Mouse (Mus musculus): ENCODE results near the gene Tstd3. TPM values are rescaled to one million over a fixed set of nuclear protein-coding genes. Genes with fewer than 3 reads are reported as not detected.
A peak's percentile ranks its signal among the peaks of the same experiment; 100 is the strongest.

Tstd3 gene
- polyA plus RNA-seq (2015; fragmentation: Nextera tagmentation; extraction: Ambion mirVana): 10.8 and 14.0 TPM in 2 replicates

DNA sequence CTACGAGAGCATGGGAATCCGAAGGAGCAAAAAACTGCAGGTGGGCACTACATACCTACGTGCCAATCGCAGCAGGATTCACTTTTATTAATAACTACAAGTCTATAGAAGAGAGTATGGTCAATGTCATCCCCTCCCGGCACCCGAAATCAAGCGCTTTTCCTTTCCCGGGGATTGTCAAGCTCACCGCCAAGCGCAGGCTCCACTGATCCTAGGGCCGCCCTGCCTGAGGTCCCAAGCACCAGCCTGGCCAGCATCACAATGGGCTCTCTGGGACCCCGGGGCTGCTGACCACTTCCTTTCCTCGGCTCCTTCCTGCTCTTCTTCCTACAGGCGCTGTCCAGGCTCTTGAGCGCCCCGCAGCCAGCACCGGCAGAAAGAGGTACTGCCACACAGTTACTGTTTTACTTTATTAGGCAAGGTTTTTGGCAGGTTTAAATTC, at the start of gene Tstd3, which contains the start of gene Usp45:
Gene Tstd3 (minus strand): TSS at position 350 of the 442 bp plus-strand sequence.
Gene Usp45 (plus strand): TSS at position 294 of the 442 bp plus-strand sequence.
- H3K4me3 ChIP-seq (replicated peaks; ENCODE audit: low read depth, low read length): peak within 1 kb of the TSS; percentile 67
- H3K36me3 ChIP-seq (ENCODE audit: insufficient read depth, low read length): no peaks in the 10 kb centered on the region
- no peak within 1 kb of the TSS for H3K27ac ChIP-seq
- TF ChIP-seq CTCF (IDR thresholded peaks at IDR 0.05; ENCODE audit: low read depth): peak; percentile 82
- peak within 1 kb of the TSS; percentile 48 for H3K9ac ChIP-seq (ENCODE audit: low read depth, low read length)
- WGBS: under 1% methylated on average over 17 of the region's 17 CpGs
- no peaks in the 10 kb centered on the region for H3K9me3 ChIP-seq (replicated peaks; ENCODE audit: low read length)
- peak; percentile 95 for DNase-seq (ENCODE audit: low spot score)
- H3K4me1 ChIP-seq (replicated peaks; ENCODE audit: insufficient read depth, low read length): no peaks in the 10 kb centered on the region
- no peaks in the 10 kb centered on the region for H3K27me3 ChIP-seq (ENCODE audit: insufficient read depth, low read length)
- H3K4me2 ChIP-seq (ENCODE audit: low read length): peak within 1 kb of the TSS; percentile 82
- ATAC-seq (replicated peaks; ENCODE audit: low FRiP score, low read depth): peak; percentile 95

DNA sequence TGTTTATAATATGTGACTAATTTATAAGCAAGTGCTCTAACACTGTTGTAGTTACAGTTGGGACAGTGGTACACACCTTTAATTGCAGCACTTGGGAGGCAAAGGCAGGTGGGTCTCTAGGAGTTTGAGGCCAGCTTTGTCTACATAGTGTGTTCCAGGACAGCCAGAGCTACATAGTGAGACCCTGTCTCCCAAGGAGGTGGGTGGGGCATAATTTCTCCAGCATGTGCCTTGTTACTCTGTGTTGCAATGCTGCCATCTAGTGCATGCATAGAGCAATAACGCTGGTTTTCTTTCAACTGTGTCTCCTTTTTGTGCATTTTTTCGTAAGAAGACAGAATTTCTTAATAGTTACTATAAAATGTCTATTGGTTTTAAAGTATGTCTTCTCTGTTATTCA, 47.0 kb upstream of the Tstd3 start:
- peak; percentile 87 for DNase-seq (ENCODE audit: low spot score)
- H3K4me3 ChIP-seq (replicated peaks; ENCODE audit: low read depth, low read length): no peak overlapping the region
- H3K36me3 ChIP-seq (ENCODE audit: insufficient read depth, low read length): peaks cover 33% of the 10 kb centered on the region
- TF ChIP-seq CTCF (IDR thresholded peaks at IDR 0.05; ENCODE audit: low read depth): peak; percentile 87
- no peak overlapping the region for H3K4me2 ChIP-seq (ENCODE audit: low read length)
- WGBS: 43% methylated on average over 2 of the region's 2 CpGs
- no peaks in the 10 kb centered on the region for H3K4me1 ChIP-seq (replicated peaks; ENCODE audit: insufficient read depth, low read length)
- ATAC-seq (replicated peaks; ENCODE audit: low FRiP score, low read depth): peak; percentile 69; the same call in 1 of the 2 replicates
- no peaks in the 10 kb centered on the region for H3K9me3 ChIP-seq (replicated peaks; ENCODE audit: low read length)
- no peak overlapping the region for H3K27ac ChIP-seq
- H3K27me3 ChIP-seq (ENCODE audit: insufficient read depth, low read length): no peaks in the 10 kb centered on the region
- H3K9ac ChIP-seq (ENCODE audit: low read depth, low read length): no peak overlapping the region

DNA sequence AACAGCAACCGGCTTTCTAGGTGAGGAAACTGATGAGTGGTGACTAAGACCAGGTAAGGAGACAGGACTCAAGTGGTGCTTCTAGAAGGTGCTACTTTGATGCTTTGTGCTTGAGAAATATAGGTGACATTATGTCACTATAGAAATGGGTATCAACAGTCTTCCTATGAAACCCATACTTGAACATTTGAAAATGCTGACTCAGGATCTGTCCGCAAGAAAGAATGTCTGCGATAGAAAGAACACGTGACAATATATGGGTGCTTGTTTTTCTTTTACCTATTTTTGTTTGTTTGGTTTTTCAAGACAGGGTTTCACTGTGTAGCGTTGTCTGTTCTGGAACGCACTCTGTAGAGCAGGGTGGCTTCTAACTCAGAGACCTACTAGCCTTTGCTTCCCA, 45.6 kb upstream of the Tstd3 start:
- Histone ChIP-seq H3K36me3 (ENCODE audit: insufficient read depth, low read length) (peaks cover 24% of the 10 kb centered on the region), H3K4me1 (replicated peaks; ENCODE audit: insufficient read depth, low read length) (no peaks in the 10 kb centered on the region), H3K9ac (ENCODE audit: low read depth, low read length) (no peak overlapping the region), H3K27me3 (ENCODE audit: insufficient read depth, low read length) (no peaks in the 10 kb centered on the region), H3K27ac (no peak overlapping the region), H3K9me3 (replicated peaks; ENCODE audit: low read length) (no peaks in the 10 kb centered on the region), H3K4me2 (ENCODE audit: low read length) (no peak overlapping the region), H3K4me3 (replicated peaks; ENCODE audit: low read depth, low read length) (no peak overlapping the region)
- ATAC-seq (replicated peaks; ENCODE audit: low FRiP score, low read depth) (no peak), DNase-seq (ENCODE audit: low spot score) (no peak)
- no peak for TF ChIP-seq CTCF (IDR thresholded peaks at IDR 0.05; ENCODE audit: low read depth)
- 94% methylated on average over 6 of the region's 6 CpGs for WGBS

DNA sequence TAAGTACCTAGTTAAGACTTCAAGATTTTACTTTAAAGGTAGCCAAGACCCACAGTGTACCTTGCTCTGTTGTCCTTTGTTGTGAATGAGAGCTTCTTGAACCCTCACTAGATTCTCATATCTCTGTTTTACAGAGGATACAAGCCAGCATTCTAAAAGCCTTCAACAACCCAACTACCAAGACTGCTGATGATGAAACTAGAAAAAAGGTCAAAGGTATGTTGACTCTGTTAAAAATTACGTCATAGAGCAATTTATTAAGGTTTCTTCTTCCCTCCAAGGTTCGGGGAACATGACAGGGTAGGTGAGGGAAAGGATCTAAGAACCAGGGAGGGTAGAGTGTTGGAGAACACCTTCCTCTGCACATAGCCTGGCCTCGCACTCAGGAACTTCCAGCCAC, 43.6 kb upstream of the Tstd3 start:
- no peak for ATAC-seq (replicated peaks; ENCODE audit: low FRiP score, low read depth)
- no peak overlapping the region for H3K27ac ChIP-seq
- WGBS: 93% methylated on average over 3 of the region's 3 CpGs

DNA sequence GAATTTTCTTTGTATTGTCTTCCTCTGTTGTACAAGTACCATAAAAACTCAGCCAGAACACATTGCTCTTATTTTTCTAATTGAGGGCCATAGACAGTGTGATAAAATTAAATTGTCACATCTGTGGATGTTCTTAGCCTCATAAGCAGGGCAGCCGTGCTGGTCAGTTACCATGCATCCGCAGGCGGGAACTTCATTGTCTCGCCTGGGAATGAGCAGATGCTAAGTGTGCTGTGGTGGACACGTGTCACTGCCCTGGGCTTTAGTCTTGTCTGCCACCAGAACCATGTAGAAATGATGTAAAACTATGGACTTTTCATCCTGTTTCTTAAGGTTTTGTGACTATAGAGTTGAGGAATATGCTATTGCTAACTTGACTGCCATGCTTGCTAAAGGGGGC, 40.2 kb upstream of the Tstd3 start:
- Histone ChIP-seq H3K27ac (no peak overlapping the region), H3K4me3 (replicated peaks; ENCODE audit: low read depth, low read length) (no peak overlapping the region), H3K27me3 (ENCODE audit: insufficient read depth, low read length) (no peaks in the 10 kb centered on the region), H3K4me1 (replicated peaks; ENCODE audit: insufficient read depth, low read length) (no peaks in the 10 kb centered on the region), H3K4me2 (ENCODE audit: low read length) (no peak overlapping the region), H3K9me3 (replicated peaks; ENCODE audit: low read length) (no peaks in the 10 kb centered on the region), H3K36me3 (ENCODE audit: insufficient read depth, low read length) (peaks cover 25% of the 10 kb centered on the region), H3K9ac (ENCODE audit: low read depth, low read length) (no peak overlapping the region)
- WGBS: 81% methylated on average over 5 of the region's 5 CpGs
- ATAC-seq (replicated peaks; ENCODE audit: low FRiP score, low read depth) (no peak), DNase-seq (ENCODE audit: low spot score) (no peak)
- TF ChIP-seq CTCF (IDR thresholded peaks at IDR 0.05; ENCODE audit: low read depth): no peak

More for the DNA sequence above, 43.6 kb upstream of the Tstd3 start:
- H3K36me3 ChIP-seq (ENCODE audit: insufficient read depth, low read length): peaks cover 18% of the 10 kb centered on the region
- no peak overlapping the region for H3K4me2 ChIP-seq (ENCODE audit: low read length)
- H3K4me1 ChIP-seq (replicated peaks; ENCODE audit: insufficient read depth, low read length): no peaks in the 10 kb centered on the region
- no peak overlapping the region for H3K9ac ChIP-seq (ENCODE audit: low read depth, low read length)
- no peak for TF ChIP-seq CTCF (IDR thresholded peaks at IDR 0.05; ENCODE audit: low read depth)
- no peaks in the 10 kb centered on the region for H3K9me3 ChIP-seq (replicated peaks; ENCODE audit: low read length)
- H3K4me3 ChIP-seq (replicated peaks; ENCODE audit: low read depth, low read length): no peak overlapping the region
- no peak for DNase-seq (ENCODE audit: low spot score)
- H3K27me3 ChIP-seq (ENCODE audit: insufficient read depth, low read length): no peaks in the 10 kb centered on the region

DNA sequence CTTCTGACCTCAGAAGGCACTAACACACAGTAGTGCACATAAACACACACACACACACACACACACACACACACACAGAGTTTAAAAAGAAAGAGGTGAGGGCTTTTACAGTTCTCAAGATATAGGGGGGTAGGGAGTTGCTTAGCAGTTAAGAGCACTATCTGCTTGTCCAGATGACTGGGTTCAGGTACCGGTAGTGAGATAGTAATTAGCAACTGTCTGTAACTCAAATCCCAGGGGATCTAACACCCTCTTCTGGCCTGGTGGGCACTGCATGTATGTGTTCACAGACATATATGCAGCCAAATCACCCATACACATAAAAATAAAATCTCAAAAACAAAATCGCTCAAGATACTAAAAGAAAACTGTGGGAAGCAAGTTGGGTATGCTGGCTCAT, 34.6 kb upstream of the Tstd3 start:
- no peak for TF ChIP-seq CTCF (IDR thresholded peaks at IDR 0.05; ENCODE audit: low read depth)
- Histone ChIP-seq H3K4me2 (ENCODE audit: low read length) (no peak overlapping the region), H3K9ac (ENCODE audit: low read depth, low read length) (no peak overlapping the region), H3K4me3 (replicated peaks; ENCODE audit: low read depth, low read length) (no peak overlapping the region), H3K27me3 (ENCODE audit: insufficient read depth, low read length) (no peaks in the 10 kb centered on the region), H3K27ac (no peak overlapping the region), H3K9me3 (replicated peaks; ENCODE audit: low read length) (no peaks in the 10 kb centered on the region), H3K36me3 (ENCODE audit: insufficient read depth, low read length) (peaks cover 35% of the 10 kb centered on the region), H3K4me1 (replicated peaks; ENCODE audit: insufficient read depth, low read length) (no peaks in the 10 kb centered on the region)
- ATAC-seq (replicated peaks; ENCODE audit: low FRiP score, low read depth): no peak
- 93% methylated on average over 2 of the region's 2 CpGs for WGBS
- DNase-seq (ENCODE audit: low spot score): no peak

DNA sequence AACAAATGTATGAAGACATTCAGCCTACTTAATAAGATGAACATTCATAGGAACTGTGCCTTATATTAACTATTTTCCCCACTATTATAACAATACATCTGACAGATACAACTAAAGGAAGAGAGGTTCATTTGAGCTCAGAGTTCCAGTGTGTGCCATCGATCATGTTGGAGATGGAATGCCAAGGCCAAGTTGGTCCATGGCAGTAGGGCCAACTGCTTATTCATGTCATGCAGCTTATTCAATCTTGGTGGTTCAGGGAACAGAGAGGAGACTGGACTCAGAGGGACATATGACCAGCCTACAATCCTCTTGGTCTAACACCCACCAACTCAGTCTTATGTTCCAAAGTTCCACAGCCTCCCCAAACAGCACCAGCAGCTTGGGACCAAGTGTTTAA, 34.0 kb upstream of the Tstd3 start:
- no peak overlapping the region for H3K9ac ChIP-seq (ENCODE audit: low read depth, low read length)
- H3K27me3 ChIP-seq (ENCODE audit: insufficient read depth, low read length): no peaks in the 10 kb centered on the region
- no peak overlapping the region for H3K27ac ChIP-seq
- TF ChIP-seq CTCF (IDR thresholded peaks at IDR 0.05; ENCODE audit: low read depth): no peak
- 96% methylated on average over 1 of the region's 1 CpGs for WGBS
- H3K4me1 ChIP-seq (replicated peaks; ENCODE audit: insufficient read depth, low read length): no peaks in the 10 kb centered on the region
- no peak overlapping the region for H3K4me3 ChIP-seq (replicated peaks; ENCODE audit: low read depth, low read length)
- DNase-seq (ENCODE audit: low spot score) (no peak), ATAC-seq (replicated peaks; ENCODE audit: low FRiP score, low read depth) (no peak)
- no peak overlapping the region for H3K4me2 ChIP-seq (ENCODE audit: low read length)
- peaks cover 35% of the 10 kb centered on the region for H3K36me3 ChIP-seq (ENCODE audit: insufficient read depth, low read length)
- H3K9me3 ChIP-seq (replicated peaks; ENCODE audit: low read length): no peaks in the 10 kb centered on the region
